In genomic region chr5:118516066-118516465, GRCm38 (mm10) we compare ENCODE assay signal across 12 mouse cellular contexts. TPM values are rescaled to one million over a fixed set of nuclear protein-coding genes. Genes with fewer than 3 reads are reported as not detected.
DNase-seq lines count a peak whose midpoint lies in the region; ATAC-seq lines count a peak whose summit lies in the region.
"Had no signal": no experiment of that assay in that cellular context is flagged by ENCODE, and none has a peak within 500 bp of the region (broad histone marks: within the 10 kb centered on the region; RNA-seq: fewer than 3 reads in every experiment).

No protein-coding gene starts in this region.

- no peak overlapping the region for H3K4me3 ChIP-seq in heart, embryonic 13.5 days
- H3K4me3 ChIP-seq in lung, embryonic 16.5 days (ENCODE audit: low read length), result no peak overlapping the region
- H3K4me3 ChIP-seq in embryonic facial prominence, embryonic 12.5 days, result no peak overlapping the region
- no peak overlapping the region for H3K4me3 ChIP-seq in stomach, embryonic 14.5 days (ENCODE audit: low read depth, low read length)
- H3K4me3 ChIP-seq: liver, embryonic 13.5 days had no signal

- ATAC-seq in heart, embryonic 13.5 days (ENCODE audit: extremely low read depth, insufficient number of reproducible peaks, low FRiP score, low TSS enrichment), result no peak
- ATAC-seq in lung, embryonic 16.5 days (ENCODE audit: low read depth), result no peak
- ATAC-seq in embryonic facial prominence, embryonic 12.5 days (ENCODE audit: insufficient number of reproducible peaks, insufficient read depth, low FRiP score, low TSS enrichment), result no peak
- no peak for ATAC-seq in stomach, embryonic 14.5 days (ENCODE audit: insufficient number of reproducible peaks, insufficient read depth, low FRiP score, low read depth)
- ATAC-seq in granulocyte monocyte progenitor cell, adult 5-6 weeks (replicated peaks; ENCODE audit: poor library complexity, severe bottlenecking), result no peak
- ATAC-seq: CD4-positive, CD25-positive, alpha-beta regulatory T cell, adult 4 months had no signal

- H3K27ac ChIP-seq in heart, embryonic 13.5 days (replicated peaks), result peak overlapping the region; percentile 63
- peak overlapping the region; percentile 76 for H3K27ac ChIP-seq in lung, embryonic 16.5 days (ENCODE audit: low read length)
- H3K27ac ChIP-seq in embryonic facial prominence, embryonic 12.5 days, result peak overlapping the region; percentile 80
- peak overlapping the region; percentile 66; the same call in 1 of the 2 replicates for H3K27ac ChIP-seq in stomach, embryonic 14.5 days (ENCODE audit: low read length)

- 81% methylated on average over 6 of the region's 6 CpGs for WGBS in heart, embryonic 13.5 days
- WGBS in lung, embryonic 16.5 days, result 78% methylated on average over 6 of the region's 6 CpGs
- WGBS in embryonic facial prominence, embryonic 12.5 days, result 67% methylated on average over 6 of the region's 6 CpGs
- WGBS in stomach, embryonic 14.5 days, result 78% methylated on average over 6 of the region's 6 CpGs

- no peaks in the 10 kb centered on the region for H3K36me3 ChIP-seq in heart, embryonic 13.5 days
- H3K36me3 ChIP-seq in lung, embryonic 16.5 days (ENCODE audit: control insufficient read depth, insufficient read depth, low read length), result no peaks in the 10 kb centered on the region
- H3K36me3 ChIP-seq in embryonic facial prominence, embryonic 12.5 days, result no peaks in the 10 kb centered on the region
- H3K36me3 ChIP-seq in stomach, embryonic 14.5 days (ENCODE audit: control insufficient read depth, insufficient read depth, low read length), result no peaks in the 10 kb centered on the region
- H3K36me3 ChIP-seq: liver, embryonic 13.5 days had no signal

- H3K9me3 ChIP-seq in heart, embryonic 13.5 days, result no peaks in the 10 kb centered on the region
- H3K9me3 ChIP-seq in lung, embryonic 16.5 days (ENCODE audit: control insufficient read depth, low read length), result no peaks in the 10 kb centered on the region
- no peaks in the 10 kb centered on the region for H3K9me3 ChIP-seq in embryonic facial prominence, embryonic 12.5 days
- H3K9me3 ChIP-seq in stomach, embryonic 14.5 days (ENCODE audit: control insufficient read depth, low read depth, low read length), result no peaks in the 10 kb centered on the region
- H3K9me3 ChIP-seq: liver, embryonic 13.5 days had no signal

- H3K9ac ChIP-seq in heart, embryonic 13.5 days, result no peak overlapping the region
- H3K9ac ChIP-seq in lung, embryonic 16.5 days (ENCODE audit: low read length), result no peak overlapping the region
- no peak overlapping the region for H3K9ac ChIP-seq in embryonic facial prominence, embryonic 12.5 days
- H3K9ac ChIP-seq in stomach, embryonic 14.5 days (replicated peaks; ENCODE audit: low read depth, low read length), result no peak overlapping the region
- H3K9ac ChIP-seq: liver, embryonic 13.5 days had no signal

- peaks cover 5% of the 10 kb centered on the region; the same call in 1 of the 2 replicates for H3K27me3 ChIP-seq in heart, embryonic 13.5 days (replicated peaks)
- no peaks in the 10 kb centered on the region for H3K27me3 ChIP-seq in lung, embryonic 16.5 days (ENCODE audit: control insufficient read depth, insufficient read depth, low read depth, low read length)
- H3K27me3 ChIP-seq in embryonic facial prominence, embryonic 12.5 days, result no peaks in the 10 kb centered on the region
- no peaks in the 10 kb centered on the region for H3K27me3 ChIP-seq in stomach, embryonic 14.5 days (ENCODE audit: control insufficient read depth, insufficient read depth, low read length)

- H3K4me2 ChIP-seq in heart, embryonic 13.5 days, result peak overlapping the region; percentile 78; the same call in 1 of the 2 replicates
- no peak overlapping the region; the same call in 1 of the 2 replicates for H3K4me2 ChIP-seq in lung, embryonic 16.5 days (ENCODE audit: low read depth, low read length)
- 0 out of 2 replicates have a peak overlapping the region, but pooled peaks have one; percentile 14 for H3K4me2 ChIP-seq in embryonic facial prominence, embryonic 12.5 days (replicated peaks)
- no peak overlapping the region; the same call in 1 of the 2 replicates for H3K4me2 ChIP-seq in stomach, embryonic 14.5 days (replicated peaks; ENCODE audit: low read depth, low read length)
- H3K4me2 ChIP-seq: liver, embryonic 13.5 days had no signal

- H3K4me1 ChIP-seq in heart, embryonic 13.5 days, result peaks cover 45% of the 10 kb centered on the region
- peaks cover 30% of the 10 kb centered on the region for H3K4me1 ChIP-seq in lung, embryonic 16.5 days (replicated peaks; ENCODE audit: control insufficient read depth, insufficient read depth, low read length)
- H3K4me1 ChIP-seq in embryonic facial prominence, embryonic 12.5 days, result peaks cover 46% of the 10 kb centered on the region
- peaks cover 45% of the 10 kb centered on the region for H3K4me1 ChIP-seq in stomach, embryonic 14.5 days (ENCODE audit: control insufficient read depth, insufficient read depth, low read length)

- no peak for DNase-seq in heart, adult 11 months
- DNase-seq in lung, postnatal 25 days (ENCODE audit: low spot score), result no peak
- no peak for DNase-seq in urinary bladder, adult 2 months (ENCODE audit: low spot score)
- DNase-seq: adrenal gland, adult 2 months; liver, embryonic 13.5 days; thymus, postnatal 4 days had no signal

RNA-seq across cellular contexts. Expression of gene Med13l, which starts 44.4 kb away (rescaled TPM):
- polyA plus RNA-seq in heart, embryonic 13.5 days (2015; fragmentation: Nextera tagmentation; extraction: Ambion mirVana), result 6.3 and 6.8 TPM in 2 replicates
- polyA plus RNA-seq in lung, embryonic 16.5 days (2015; fragmentation: Nextera tagmentation; extraction: Ambion mirVana), result 9.5 and 11.0 TPM in 2 replicates
- 17.7 and 18.2 TPM in 2 replicates for polyA plus RNA-seq in embryonic facial prominence, embryonic 12.5 days (2016; fragmentation: Nextera tagmentation; extraction: Ambion mirVana)
- polyA plus RNA-seq in stomach, embryonic 14.5 days (2014; fragmentation: Nextera tagmentation; extraction: Ambion mirVana), result 16.2 and 17.2 TPM in 2 replicates
- 42.0 and 50.1 TPM in 2 replicates for total RNA-seq in granulocyte monocyte progenitor cell, adult 5-6 weeks (2014; fragmentation: Nextera tagmentation)
- total RNA-seq in granulocyte monocyte progenitor cell, adult 5-6 weeks (2017), result 23.8 and 27.4 TPM in 2 replicates
- 9.9 and 16.1 TPM in 2 replicates for polyA plus RNA-seq in urinary bladder, adult 2 months (2012; rRNA removed)

Comparison
In these comparisons a context has a peak if more than half of its experiments do, and no peak if none do; other contexts are left out.
1. H3K4me2 ChIP-seq: peak in heart, embryonic 13.5 days (single experiment) and embryonic facial prominence, embryonic 12.5 days (single experiment); none in lung, embryonic 16.5 days (single experiment) and stomach, embryonic 14.5 days (single experiment).
2. Peak in every context shown above with its lines, with median percentiles within 50 percentile points of each other: H3K27ac ChIP-seq.